Mouse (Mus musculus) testis, adult 2 months (tissue): ENCODE results near the gene Noxa1.

Source experiments
- CTCF ChIP-seq: fragments of 200-500 bp; IDR thresholded peaks from 2 replicates; pipeline ENCODE4 v1.5.1; 2012; ENCODE audit warnings: low read depth, mild to moderate bottlenecking, inconsistent platforms, low read length, moderate library complexity; ENCODE audit not compliant: control insufficient read depth, insufficient read depth, insufficient replicate concordance
- POLR2A ChIP-seq: fragments of 200-500 bp; IDR thresholded peaks from 2 replicates; pipeline ENCODE4 v1.6.1; 2012; ENCODE audit warnings: low read depth, mild to moderate bottlenecking, inconsistent platforms, low read length, moderate library complexity; ENCODE audit not compliant: control insufficient read depth

GRCm38 (mm10) chr2:25127206-25127605, 32.3 kb upstream of the Noxa1 start:
- TF ChIP-seq CTCF (peak; percentile 77; the same call in 1 of the 2 replicates), POLR2A (no peak)
